Mouse (Mus musculus) E14TG2a.4 (cell line): Measurements from ENCODE around the gene Themis.

ENCODE experiments used
- CTCF ChIP-seq: conservative IDR thresholded peaks from 2 replicates; pipeline ENCODE4 v1.5.1; 2014; ENCODE audit warnings: low read length
- NANOG ChIP-seq: IDR thresholded peaks from 2 replicates; pipeline ENCODE4 v1.6.1; 2014; ENCODE audit warnings: borderline replicate concordance, low read length, mixed read lengths

DNA sequence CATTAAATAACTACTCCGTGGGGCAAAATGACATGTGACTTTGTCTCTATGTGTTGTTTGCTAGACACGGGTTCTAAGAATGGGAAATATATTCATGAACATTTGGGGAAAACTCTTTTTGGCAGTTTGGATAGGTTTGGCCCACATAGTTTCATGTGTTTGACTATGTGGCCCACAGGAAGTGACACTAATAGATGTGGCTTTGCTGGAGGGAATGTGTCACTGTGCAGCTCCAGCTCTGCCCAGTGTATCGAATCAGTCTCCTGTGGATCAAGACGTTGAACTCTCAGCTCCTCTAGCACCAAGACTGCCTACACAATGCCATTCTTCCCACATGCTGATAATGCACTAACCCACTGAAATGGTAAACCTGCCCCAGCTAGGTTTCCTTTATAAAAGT is 148.0 kb downstream of the Themis start:
- TF ChIP-seq CTCF (no peak), NANOG (no peak)
